Mouse (Mus musculus) adrenal gland, postnatal 36 days (tissue): ENCODE measurements around the gene Atp8b5. TPM values are rescaled to one million over a fixed set of nuclear protein-coding genes. Genes with fewer than 3 reads are reported as not detected.
A peak's percentile ranks its signal among the peaks of the same experiment; 100 is the strongest.

ENCODE experiments used
- DNase-seq, 2 experiments: peaks; one replicate each; pipeline ENCODE4 v3.0.0; 2021; ENCODE audit warnings: mixed read lengths in 1 of 2
- total RNA-seq, 2 experiments: library from RNA; stranded (reverse); gene quantifications; 2 replicates each; pipeline ENCODE4 v1.2.3; 2021

Atp8b5 gene
- total RNA-seq, 2 experiments from 2014 or later: 0.23 to 0.26 TPM

DNA sequence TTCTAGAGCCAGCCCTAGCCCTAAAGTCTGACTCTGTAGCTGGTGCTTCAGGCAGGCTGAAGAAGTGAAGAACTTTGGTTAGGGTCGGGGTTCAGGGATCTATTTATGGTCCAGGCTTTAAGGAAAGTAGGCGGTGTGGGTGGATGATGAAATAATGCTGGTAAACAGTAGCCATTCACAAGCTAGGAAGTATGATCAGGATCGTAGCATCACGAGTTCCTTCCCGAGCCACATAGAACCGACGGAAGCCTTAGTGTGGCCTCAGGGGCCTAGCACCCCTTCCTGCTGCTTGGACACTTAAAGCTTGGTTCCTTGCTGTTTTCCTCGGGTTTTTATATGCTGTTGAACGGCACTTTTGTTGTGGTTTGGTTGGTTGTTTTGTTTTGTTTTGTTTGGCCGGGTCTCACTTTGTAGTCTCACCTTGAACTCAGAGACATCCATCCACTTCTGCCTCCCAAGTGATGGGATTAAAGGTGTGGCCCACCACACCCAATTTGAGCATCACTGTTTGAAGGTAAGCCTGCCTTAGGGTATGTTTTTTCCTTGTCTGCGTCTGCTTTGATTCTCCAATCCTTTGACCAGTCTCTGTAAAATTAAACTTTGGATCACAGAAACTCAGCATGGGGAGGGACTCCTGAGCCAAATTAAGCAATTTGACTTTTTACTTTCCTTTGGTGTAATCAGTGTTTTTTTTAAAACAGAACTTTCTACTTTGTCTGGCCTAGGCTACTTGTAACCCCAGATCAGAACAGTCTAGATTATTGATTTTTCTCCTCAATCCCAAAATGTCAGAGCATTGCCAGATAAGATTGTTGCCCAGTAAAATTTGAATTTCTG lies 116.5 kb downstream of the Atp8b5 start:
- no peak for DNase-seq

DNA sequence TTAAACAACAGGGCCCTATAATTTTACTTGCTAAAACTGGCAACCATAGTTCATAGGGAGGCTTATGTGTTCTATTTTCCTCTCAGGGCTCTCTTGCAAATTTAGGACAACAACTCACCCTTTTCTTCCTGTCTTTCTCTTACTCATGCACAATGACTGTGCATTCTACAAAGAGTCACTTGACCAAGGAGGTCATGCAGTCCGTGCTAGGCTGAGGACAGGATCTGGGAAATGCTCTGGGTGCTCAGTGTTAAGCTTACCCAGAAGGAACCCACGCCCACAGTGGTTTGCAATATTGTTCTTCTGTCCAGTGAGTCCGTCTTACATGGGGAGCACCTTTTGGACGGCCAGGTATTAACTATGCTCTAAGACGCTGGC lies 117.1 kb downstream of the Atp8b5 start:
- no peak for DNase-seq

DNA sequence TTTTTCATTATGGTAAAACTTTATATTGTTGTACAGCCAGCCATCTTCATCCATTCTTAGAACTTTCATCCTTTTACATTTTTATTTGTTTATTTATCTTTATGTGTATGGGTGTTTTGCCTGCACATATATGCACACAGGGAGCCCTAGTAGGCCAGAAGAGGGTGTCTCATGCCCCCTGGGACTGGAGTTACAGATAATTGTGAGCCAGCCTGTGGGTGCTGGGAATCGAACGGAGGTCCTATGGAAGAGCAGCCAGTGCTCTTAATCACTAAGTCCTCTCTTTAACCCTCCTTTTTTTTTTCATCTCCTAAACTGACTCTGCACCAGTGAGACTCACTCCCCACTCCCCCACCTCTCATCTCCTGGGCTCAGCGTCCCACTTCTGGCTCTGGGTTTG lies 117.6 kb downstream of the Atp8b5 start:
- DNase-seq: no peak

DNA sequence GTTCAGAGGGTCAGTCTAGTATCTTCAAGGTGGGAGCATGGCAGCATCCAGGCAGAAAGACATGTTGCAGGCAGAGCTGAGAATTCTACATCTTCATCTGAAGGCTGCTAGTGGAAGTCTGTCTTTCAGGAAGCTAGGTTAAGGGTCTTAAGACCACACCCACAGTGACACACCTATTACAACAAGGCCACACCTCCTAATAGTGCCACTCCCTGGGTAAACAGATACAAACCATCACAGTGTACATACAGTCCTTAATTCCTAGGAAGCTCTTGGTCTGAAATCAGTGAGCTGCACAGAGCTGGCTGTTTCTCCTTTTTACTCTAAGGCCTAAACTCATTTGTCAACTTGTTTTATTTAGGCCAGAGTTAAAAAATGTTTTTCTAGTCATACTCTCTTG lies 120.0 kb downstream of the Atp8b5 start:
- no peak for DNase-seq

DNA sequence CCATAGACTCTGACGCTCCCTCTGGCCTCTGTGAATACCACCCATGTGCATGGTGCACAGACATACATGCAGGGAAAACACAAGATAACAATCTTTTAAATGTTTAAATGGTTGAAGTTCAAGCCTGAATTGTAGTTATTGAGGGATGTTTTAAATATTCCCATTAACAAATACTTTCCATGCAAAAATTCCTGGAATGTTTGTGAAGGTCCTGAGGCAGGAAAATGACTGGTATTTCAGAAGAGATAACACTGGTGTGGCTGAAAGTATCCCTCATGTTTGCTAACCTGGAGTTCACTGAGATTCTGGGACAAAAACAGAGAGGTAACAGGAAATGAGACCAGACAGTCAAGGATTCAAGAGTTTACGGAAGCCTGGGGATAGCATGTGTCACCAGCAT lies 122.4 kb downstream of the Atp8b5 start:
- no peak for DNase-seq

DNA sequence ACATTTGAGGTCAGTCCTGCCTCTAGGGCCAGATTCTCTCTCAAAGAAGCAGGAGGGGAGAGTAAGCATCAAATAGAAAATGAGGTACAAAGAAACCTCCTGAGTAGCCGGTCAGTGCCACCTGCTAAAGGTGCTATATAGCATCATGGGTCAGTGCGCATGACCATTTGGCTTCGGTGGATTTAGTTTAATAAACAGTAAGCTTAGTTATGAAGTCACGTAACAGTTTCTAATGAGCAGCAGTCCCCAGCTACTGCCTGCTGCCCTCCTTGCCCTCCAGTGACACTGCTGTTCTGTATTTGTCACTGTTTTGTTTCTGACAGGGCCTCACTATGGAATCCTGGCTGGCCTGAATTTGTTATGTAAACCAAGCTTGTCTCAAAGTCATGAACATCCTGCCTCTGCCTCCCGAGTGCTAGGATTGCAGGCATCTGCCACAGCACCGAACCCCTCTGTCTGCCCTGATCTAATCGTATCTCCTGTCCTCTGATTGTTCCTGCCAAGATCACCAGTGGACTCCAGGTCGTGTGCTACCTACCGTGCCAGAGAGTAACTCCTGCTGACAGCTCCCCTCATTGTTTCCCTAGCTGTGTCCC lies 123.0 kb downstream of the Atp8b5 start:
- DNase-seq: no peak

DNA sequence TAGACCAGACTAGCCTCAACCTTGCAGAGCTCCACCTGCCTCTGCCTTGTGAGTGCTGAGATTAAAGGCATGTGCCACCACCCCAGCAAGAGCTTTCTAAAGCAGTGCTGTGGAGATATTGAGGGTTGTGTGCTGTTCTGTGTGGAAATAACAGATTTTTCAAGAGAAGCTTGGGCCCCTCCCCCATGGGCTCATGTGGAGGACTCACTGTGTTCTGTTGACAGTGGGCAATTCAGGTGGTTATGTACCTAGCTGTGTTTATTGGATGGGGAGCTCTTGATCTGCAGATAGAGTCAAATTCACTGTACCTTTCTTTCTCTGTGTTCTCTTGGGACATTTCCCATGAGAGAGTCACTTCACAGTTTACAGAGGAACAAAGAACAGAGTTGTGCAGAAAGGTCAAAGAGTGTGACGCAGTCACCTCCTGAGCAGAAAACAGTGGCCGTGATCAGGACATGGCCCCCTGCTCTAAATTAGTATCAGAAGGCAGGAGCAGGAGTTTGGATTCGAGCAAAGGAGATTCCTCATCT lies 124.6 kb downstream of the Atp8b5 start:
- DNase-seq: no peak

DNA sequence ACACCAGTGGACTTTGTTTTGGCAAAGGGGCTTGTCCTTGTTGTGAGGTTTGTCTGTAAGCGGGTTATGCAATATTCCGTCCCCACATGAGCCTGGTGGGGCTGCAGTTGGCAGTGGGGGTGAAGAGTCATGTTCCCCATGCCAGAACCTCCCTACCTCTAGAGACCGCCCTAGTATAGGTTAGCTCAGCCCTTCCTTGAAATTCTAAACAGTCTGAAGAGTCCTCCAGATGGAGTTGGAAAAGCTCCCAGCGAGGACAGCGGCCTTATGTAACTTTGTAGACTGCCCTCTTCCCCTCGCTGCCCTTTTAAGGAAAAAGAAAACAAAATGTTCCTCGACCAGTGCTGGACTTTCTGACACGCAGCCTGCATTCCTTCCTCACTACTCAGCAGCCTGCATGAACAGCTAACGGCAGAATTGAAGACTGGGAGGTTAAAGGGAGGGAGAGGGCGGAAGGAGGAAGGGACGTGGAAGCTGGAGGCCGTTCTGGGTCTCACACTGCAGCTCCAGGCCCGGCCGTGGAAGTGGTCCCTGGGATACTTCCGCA lies 127.5 kb downstream of the Atp8b5 start:
- peak; percentile 77 to 81 for DNase-seq

DNA sequence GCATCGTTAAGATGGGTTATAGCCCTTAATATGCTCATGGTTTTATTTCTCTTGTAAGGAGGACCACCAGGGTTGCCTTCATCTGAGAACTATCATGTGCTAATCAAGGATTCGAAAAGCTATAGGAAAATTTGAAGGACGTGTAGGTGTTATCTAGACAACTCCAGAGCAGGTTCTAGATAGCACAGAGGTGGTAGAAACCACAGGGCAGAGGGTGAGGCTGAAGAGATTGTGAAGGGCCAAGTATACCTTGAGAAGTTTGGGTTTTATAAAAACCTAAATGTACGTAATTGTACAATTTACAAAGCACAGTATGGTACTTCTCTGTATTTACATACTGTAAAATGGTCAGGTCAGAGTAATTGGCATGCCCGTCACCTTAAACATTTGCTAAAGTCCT lies 128.2 kb downstream of the Atp8b5 start:
- DNase-seq: no peak

DNA sequence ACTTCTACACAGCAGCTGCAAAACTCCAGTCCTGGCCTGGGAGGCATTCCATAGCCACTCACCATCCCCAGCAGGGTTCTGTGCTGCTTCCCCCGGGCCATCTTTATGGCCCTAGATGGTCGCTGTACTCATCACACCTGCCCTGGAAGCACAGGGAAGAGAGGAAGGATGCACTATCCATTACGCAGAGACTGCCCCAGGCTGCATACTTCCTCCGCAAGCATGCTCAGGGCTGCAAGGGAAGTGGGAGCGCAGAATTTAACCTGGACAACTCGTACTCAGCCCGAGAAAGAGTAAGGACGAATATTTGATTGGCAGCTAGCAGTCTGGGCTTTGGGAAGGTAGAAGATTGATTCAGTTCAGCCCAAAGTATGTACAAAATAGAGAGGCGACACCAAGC lies 128.9 kb downstream of the Atp8b5 start:
- no peak for DNase-seq

DNA sequence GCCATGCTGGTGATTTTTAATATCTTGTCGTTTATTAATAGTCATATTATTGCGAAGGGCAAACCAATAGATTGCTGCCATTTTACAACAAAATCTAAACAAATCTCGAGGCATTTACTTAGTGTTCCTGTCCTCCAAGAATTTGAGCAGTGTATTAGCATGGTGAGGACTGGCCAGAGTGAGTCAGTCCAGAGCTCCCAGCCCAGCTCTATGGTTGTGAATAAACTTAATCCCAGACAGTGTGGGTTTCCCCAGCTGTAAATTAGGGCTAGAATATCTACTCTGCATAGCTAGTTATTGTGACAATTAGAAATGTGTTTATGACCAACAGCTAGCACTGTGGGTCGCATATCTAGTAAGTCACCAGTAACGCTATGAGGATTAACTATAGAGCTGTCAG lies 129.4 kb downstream of the Atp8b5 start:
- no peak for DNase-seq

DNA sequence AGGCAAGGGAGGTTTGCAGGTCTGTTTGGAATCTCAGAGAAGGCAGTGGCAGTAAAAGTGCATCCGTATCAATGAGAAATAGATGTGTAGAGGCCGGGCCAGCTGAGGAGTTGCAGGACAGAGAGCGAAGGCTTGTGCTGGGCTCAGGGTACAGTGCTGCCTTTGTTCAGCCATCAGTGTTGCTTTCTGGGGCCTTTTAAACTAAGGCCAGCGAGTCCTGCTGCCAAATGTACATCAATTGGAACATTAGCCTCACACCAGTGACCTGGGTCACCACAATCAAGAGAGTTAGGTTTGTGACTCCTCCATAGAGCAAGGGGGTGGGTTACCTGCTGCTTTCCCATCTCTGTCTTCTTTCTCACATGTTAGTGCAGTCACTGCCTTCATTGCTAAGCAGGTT lies 131.1 kb downstream of the Atp8b5 start:
- no peak for DNase-seq

DNA sequence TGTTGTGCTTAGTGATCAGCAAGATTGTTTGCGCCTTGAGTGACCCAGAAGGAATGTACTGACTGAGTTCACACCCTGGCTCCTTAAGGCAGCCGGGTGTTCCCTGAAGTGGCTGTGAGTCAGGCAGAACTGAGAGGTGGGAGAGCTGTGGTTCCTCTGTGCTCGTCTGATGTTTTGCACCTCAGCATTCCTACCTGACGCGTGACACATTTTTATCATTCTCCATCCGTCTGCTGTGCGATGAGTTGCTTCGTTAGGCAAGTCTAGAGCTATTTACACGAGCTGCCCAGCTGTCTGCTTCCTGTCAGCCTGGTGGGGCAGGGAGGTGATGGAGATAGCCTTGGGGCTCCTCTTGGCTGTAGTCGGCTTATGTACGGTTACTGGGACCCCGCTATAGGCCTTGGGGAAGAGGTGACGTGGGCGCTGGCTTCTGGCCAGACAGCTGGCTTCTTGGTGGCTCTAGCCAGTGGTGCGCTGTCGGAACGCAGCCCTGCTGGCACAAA lies 131.9 kb downstream of the Atp8b5 start:
- DNase-seq: peak; percentile 81 to 86

DNA sequence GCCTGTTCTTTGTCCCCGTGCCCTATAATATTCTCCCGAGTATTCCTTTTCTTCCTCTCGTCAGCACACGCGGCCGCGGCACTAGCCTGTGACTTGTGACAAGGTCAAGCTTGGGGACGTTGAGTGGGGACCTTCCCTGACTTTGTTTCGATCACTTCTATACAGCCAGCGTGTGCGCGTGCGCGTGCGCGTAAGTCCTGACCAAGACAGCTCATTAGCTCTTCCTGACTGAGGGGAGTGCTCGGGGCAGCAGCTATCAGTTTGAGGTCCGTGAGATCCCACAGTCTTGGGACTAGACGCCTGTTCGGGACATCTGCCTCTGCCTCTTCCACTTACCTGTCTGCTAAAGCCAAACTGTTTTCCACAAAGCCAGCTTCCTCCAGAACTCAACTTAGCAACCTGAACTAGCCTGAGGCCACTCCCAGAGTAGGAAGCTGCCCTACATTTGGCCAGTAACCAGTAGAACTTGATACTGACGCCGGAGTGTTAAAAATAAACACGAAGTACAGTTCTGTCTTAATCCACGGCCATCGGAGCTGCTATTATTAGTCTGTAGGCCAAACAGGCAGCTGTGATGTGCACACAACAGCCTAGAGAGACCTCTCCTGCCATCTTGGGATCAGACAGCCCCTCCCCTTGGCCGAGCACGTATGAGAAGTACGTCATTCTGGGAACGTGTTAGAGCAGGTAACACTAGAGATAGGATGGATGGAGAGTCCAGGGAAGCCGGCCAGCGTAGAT lies 132.6 kb downstream of the Atp8b5 start:
- no peak for DNase-seq

DNA sequence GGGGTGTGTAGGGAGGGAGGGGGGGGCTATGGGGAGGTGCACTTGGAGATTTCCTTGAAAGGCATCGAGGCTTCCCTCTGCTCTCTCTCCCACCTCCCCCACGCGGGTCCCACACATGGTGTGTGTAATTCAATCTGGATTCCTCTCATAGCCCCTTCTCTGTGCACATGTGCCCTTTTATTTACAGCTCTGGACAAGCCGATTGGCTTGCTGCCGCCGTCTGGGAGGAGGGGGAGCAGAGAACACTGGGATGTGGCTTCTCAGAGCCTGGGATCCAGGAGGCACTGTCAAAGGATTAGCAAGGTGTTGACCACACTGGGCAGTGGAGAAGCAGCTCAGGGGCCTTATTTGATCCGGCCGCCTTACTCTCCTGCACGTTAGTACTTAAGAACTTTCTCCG lies 134.0 kb downstream of the Atp8b5 start:
- DNase-seq: no peak

DNA sequence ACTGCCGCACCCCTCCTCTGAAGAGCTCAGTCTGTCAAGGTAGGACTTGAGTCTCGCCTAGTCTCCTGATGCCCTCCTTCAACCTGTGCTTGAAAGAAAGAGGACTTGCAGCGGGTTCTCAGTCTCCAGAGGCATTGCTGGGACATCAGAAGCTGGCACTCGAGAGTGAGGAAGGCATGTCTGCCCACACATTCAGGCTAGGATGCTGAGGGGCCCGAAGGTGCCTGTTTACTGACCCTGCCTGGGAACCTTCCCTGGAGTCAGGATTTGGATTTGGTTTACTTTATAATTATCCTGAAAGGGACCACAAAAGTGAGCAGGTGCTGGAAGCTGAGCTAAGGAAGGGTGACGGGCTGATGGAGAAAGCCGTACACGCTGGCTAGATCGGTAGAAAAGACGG lies 134.5 kb downstream of the Atp8b5 start:
- no peak for DNase-seq

DNA sequence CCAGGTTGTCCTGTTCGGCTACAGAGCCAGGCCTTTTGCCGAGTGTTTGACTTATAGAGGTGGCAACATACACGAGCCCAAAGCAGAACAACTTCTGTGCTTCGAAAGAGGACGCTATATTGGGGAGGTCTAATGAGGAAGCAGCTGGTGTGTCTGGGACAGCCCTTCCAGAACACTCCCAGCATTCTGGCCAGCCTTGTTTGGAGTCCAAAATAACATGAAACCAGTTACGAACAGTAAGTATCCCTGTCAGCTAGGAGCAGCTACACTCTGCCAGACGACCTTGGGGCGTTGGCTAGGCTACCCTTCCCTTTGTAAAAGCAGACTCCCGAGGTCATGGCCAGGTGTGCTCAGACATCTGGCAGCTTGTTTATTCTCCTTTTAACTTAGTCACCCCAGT lies 135.3 kb downstream of the Atp8b5 start:
- peak; percentile 62 to 66 for DNase-seq

DNA sequence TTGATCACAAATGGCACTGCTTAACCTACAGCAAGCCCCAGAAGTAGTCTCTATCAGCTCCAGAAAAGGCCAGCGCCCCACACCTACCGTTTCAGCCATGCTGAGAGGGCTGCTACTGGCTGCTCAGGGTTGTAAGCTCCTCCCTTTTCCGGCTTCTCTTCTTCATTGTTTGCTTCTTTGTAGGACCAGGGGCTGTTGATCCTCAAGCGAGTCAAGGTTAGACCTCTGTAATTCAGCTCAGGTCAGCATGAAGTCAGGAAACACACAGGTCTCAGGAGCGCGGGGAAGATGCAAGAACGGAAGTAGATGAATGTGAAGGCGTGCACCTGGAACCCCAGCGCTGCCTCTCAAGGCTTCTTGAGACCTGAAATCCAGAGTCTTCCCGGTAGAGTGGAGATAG lies 137.7 kb downstream of the Atp8b5 start:
- no peak for DNase-seq

DNA sequence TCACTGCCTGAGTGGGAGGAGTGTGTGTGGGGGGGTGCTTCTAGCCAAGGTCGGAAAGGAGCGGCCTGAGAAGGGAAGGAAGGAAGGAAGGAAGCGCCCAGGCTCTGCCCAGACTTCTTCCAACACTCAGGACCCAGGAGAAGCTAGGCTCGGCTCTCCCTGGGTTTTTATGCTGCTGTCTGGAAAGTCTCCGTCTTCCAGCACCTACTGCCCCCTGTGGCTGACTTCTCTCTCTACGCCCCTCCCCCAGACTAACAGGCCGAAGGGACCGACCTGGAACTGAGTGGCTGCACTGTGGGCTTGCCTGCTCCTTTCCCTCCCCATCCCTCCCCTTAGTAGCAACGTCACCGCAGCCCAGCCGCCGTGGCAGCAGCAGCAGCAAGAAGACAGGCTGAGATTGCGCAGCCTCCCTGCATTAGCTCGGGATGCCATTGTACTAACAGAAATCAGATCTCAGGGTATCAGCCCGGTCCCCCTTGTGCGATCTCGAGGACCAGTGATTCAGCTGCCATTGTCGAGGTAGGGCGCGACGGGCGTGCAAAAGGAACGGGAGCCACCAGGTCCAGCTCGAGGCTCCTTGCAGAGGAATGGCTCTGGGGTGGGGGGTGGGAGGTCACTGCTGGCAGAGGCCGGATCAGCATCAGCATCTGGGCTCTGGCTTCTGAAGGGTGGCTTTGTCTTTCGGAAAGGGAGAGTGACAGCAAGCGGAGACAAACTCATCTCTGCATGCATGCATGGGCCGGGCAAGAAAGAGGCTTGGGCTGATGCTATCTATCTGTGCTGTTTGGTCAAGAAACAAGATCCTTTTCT lies 139.4 kb downstream of the Atp8b5 start:
- peak; percentile 79 to 86 for DNase-seq

DNA sequence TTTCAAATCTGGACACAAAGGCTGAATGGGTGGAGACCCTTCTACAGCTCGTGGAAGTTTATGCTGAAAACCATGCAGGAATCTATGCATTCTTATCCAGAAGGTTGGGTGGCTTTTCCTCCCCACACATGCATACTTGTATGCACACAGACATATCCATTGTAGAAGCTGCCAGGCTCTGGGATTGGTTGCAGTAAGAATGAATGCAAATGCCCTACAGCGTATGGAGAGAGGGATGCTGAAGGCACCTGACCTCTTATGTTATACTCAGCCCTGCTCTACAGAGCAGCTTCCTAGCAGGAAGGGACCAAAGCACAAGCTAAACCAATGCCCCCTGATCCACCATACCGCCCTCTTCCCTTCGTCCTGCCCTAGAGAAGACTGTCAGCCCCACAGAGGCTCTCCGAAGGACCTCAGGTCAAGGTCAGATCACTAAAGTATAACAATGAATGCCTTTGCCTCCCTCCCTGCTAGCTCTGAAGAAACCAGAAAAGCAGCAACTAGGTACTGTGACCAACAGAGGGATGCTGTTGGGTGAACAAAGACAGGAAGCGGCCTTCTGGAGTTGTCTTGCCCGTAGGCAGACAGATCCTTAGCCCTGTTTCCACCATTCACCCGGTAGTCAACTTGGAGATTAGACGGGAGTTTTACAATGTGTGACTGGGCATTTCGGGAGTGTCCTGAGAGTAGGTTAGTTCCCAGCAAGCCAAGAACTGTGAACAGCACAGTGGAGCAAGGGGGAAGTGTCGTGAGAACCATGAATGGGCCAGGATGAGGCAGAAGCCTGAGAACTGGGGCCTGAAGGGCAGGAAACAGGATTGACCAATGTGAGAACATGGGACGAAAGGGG lies 140.3 kb downstream of the Atp8b5 start:
- no peak for DNase-seq

DNA sequence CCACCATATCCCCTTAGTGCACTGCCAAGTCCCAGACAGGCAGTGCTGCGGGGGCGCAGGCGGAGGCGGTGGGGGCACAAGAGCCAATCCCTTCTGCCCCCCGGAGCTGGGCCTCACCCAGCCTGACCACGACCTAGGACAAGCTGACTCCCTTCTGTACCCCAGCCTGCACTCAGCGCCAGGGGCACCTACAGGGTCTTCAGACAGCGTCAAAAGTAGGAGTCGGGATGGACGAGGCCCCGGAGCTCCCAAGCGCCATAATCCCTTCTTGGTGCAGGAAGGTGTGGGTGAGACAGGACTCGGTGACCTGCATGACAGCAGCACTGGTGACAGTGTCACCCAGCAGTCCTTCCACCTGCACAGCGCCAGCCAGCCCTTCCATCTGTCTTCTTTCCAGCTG lies 147.8 kb downstream of the Atp8b5 start:
- DNase-seq: no peak
